Mouse (Mus musculus) midbrain, embryonic 11.5 days (tissue): Measurements from ENCODE around the gene Lcn3. TPM values are rescaled to one million over a fixed set of nuclear protein-coding genes. Genes with fewer than 3 reads are reported as not detected.
"Not testable (repeated sequence)": the region's sequence is repeated elsewhere in the genome, so short reads cannot be mapped to it uniquely, and the experiment has no call there.

ENCODE experiments used
- ATAC-seq: fragments of 200-750 bp; cut with Nextera tagmentation; 2 replicates; pipeline ENCODE4 v1.8.0; 2017; ENCODE audit warnings: moderate TSS enrichment, moderate library complexity; ENCODE audit not compliant: low FRiP score
- DNase-seq: peaks from one replicate; pipeline ENCODE4 v3.0.0; 2015; ENCODE audit warnings: low spot score; ENCODE audit errors: missing footprints
- H3K27ac ChIP-seq: fragments of 300-500 bp; sonication (generic); 2 replicates; pipeline ENCODE4 v1.5.1; 2014; ENCODE audit warnings: low read depth, low read length
- H3K27me3 ChIP-seq: fragments of 300-500 bp; sonication (generic); 2 replicates; pipeline ENCODE4 v1.6.1; 2014; ENCODE audit warnings: mild to moderate bottlenecking, low read length, moderate library complexity, mixed read lengths; ENCODE audit not compliant: control insufficient read depth, insufficient read depth
- H3K36me3 ChIP-seq: fragments of 300-500 bp; sonication (generic); 2 replicates; pipeline ENCODE4 v1.6.1; 2014; ENCODE audit warnings: mild to moderate bottlenecking, low read length, moderate library complexity, mixed read lengths; ENCODE audit not compliant: control insufficient read depth, insufficient read depth
- H3K4me1 ChIP-seq: fragments of 300-500 bp; sonication (generic); 2 replicates; pipeline ENCODE4 v1.6.1; 2014; ENCODE audit warnings: low read length; ENCODE audit not compliant: control insufficient read depth, insufficient read depth
- H3K4me2 ChIP-seq: fragments of 300-500 bp; sonication (generic); 2 replicates; pipeline ENCODE4 v1.6.1; 2014; ENCODE audit warnings: mild to moderate bottlenecking, moderate library complexity
- H3K4me3 ChIP-seq: fragments of 300-500 bp; sonication (generic); 2 replicates; pipeline ENCODE4 v1.5.1; 2014; ENCODE audit warnings: low read depth, low read length
- H3K9ac ChIP-seq: fragments of 300-500 bp; sonication (generic); 2 replicates; pipeline ENCODE4 v1.6.1; 2014; ENCODE audit warnings: low read length
- H3K9me3 ChIP-seq: fragments of 300-500 bp; sonication (generic); 2 replicates; pipeline ENCODE4 v1.6.1; 2016; ENCODE audit warnings: low read length; ENCODE audit not compliant: control insufficient read depth
- WGBS: fragments of 180-500 bp; shearing (Covaris S2); extraction: QIAGEN DNeasy Blood & Tissue Kit; methylation state at CpG from one replicate; pipeline ENCODE4 v1.1.7; 2014; 5-methylcytosine and 5-hydroxymethylcytosine counted together
- polyA plus RNA-seq: library from polyadenylated mRNA; unstranded; fragments of >200 nt; fragmentation: Nextera tagmentation; extraction: Ambion mirVana; gene quantifications from 2 replicates; pipeline ENCODE4 v1.2.1, GENCODE M21; 2014

The Lcn3 gene
- polyA plus RNA-seq, result not detected in 2 replicates

DNA sequence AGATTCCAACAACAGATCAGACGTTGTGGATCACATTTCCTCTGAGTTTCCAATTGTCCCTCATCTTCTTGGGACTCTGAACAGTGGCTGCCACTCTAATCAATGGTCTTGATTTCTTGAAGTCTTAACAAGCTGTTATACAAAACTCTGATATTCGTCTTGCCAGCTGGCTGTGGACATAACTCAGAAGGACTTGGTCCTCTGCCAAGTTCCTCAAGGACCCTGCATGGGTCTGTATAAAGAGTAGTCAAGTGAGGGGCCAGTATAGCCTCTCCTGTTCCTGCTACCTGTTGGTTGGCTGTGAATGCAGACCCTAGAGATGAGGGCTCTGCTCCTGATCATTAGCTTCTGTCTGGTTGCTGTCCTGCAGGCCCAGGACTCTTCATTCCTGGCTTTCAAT, at the start of gene Lcn3:
TSS of gene Lcn3 (plus strand) at position 301 of the 400 bp plus-strand sequence.
- Histone ChIP-seq H3K27ac (no peak within 1 kb of the TSS), H3K36me3 (no peaks in the 10 kb centered on the region), H3K4me3 (no peak within 1 kb of the TSS), H3K9me3 (no peaks in the 10 kb centered on the region), H3K4me1 (no peaks in the 10 kb centered on the region), H3K4me2 (no peak within 1 kb of the TSS), H3K9ac (no peak within 1 kb of the TSS), H3K27me3 (no peaks in the 10 kb centered on the region)
- 58% methylated on average over 2 of the region's 2 CpGs for WGBS
- ATAC-seq, result no peak
- DNase-seq, result peak; percentile 8

- Histone ChIP-seq H3K4me3 (no peak overlapping the region), H3K36me3 (no peaks in the 10 kb centered on the region), H3K27me3 (no peaks in the 10 kb centered on the region), H3K27ac (no peak overlapping the region), H3K9ac (no peak overlapping the region), H3K9me3 (no peaks in the 10 kb centered on the region), H3K4me1 (no peaks in the 10 kb centered on the region), H3K4me2 (no peak overlapping the region)
- DNase-seq (no peak), ATAC-seq (no peak)
Observed at GRCm38 (mm10) chr2:25717222-25717621, 48.1 kb upstream of the Lcn3 start.

GRCm38 (mm10) chr2:25733199-25733930, 32.0 kb upstream of the Lcn3 start:
- 66% methylated on average over 2 of the region's 2 CpGs for WGBS
- no peak overlapping the region for H3K9ac ChIP-seq
- H3K4me2 ChIP-seq, result no peak overlapping the region
- DNase-seq (no peak), ATAC-seq (no peak)
- no peaks in the 10 kb centered on the region for H3K9me3 ChIP-seq
- no peaks in the 10 kb centered on the region for H3K4me1 ChIP-seq
- no peaks in the 10 kb centered on the region for H3K36me3 ChIP-seq
- no peak overlapping the region for H3K4me3 ChIP-seq
- no peak overlapping the region for H3K27ac ChIP-seq
- no peaks in the 10 kb centered on the region for H3K27me3 ChIP-seq

DNA sequence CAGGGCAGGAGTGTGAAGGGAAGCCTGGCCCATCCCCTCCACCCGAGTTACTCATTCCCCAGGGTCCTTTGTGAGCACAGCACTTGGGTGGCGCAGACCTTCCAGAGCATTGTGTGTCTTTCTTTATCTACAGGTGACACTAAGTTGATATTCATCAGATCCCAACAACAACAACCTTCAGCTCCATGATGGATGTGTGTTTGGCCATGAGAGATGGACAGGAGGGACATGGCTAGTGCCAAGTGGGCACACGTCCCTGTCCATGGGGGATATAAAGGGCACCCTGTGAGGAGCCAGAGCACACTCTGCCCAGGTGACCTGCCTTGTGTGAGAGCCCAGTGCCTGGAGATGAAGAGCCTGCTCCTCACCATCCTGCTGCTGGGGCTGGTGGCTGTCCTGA, 28.7 kb upstream of the Lcn3 start, which contains the start of gene Obp2b:
TSS of gene Obp2b (plus strand) at position 301 of the 400 bp plus-strand sequence.
- H3K9ac ChIP-seq, H3K27ac ChIP-seq, H3K4me1 ChIP-seq, H3K4me2 ChIP-seq, DNase-seq, H3K36me3 ChIP-seq, H3K9me3 ChIP-seq, ATAC-seq, H3K4me3 ChIP-seq, H3K27me3 ChIP-seq: not testable (repeated sequence)
- 90% methylated on average over 3 of the region's 3 CpGs for WGBS

GRCm38 (mm10) chr2:25741671-25742070, 23.7 kb upstream of the Lcn3 start:
- no peak for ATAC-seq
- Histone ChIP-seq H3K4me3 (no peak overlapping the region), H3K4me2 (no peak overlapping the region), H3K9ac (no peak overlapping the region), H3K9me3 (no peaks in the 10 kb centered on the region), H3K4me1 (no peaks in the 10 kb centered on the region), H3K27me3 (no peaks in the 10 kb centered on the region), H3K36me3 (no peaks in the 10 kb centered on the region), H3K27ac (no peak overlapping the region)
- no peak for DNase-seq
- WGBS, result 85% methylated on average over 1 of the region's 1 CpGs

DNA sequence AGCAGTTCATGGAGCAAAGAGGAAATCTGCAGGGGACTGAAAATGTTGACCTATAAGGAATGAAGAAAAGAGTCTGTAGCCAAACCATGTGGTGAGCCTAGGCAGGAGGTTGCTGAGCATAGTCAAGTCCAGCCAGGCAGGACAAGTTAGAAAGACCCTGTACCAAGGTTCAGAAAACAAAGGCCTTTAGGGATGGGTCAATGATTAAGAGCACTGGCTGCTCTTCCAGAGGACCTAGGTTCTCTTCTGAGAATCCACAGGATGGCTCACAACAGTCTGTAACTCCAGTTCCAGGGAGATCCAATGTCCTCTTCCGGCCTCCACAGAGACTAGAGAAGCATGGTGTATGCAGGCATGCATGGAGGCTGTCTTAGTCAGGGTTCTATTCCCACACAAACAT, 11.2 kb upstream of the Lcn3 start:
- WGBS, result 90% methylated on average over 1 of the region's 1 CpGs
- Histone ChIP-seq H3K9ac (no peak overlapping the region), H3K36me3 (no peaks in the 10 kb centered on the region), H3K27ac (no peak overlapping the region), H3K27me3 (no peaks in the 10 kb centered on the region), H3K4me1 (no peaks in the 10 kb centered on the region), H3K4me3 (no peak overlapping the region), H3K4me2 (no peak overlapping the region), H3K9me3 (no peaks in the 10 kb centered on the region)
- no peak for DNase-seq
- ATAC-seq, result no peak

DNA sequence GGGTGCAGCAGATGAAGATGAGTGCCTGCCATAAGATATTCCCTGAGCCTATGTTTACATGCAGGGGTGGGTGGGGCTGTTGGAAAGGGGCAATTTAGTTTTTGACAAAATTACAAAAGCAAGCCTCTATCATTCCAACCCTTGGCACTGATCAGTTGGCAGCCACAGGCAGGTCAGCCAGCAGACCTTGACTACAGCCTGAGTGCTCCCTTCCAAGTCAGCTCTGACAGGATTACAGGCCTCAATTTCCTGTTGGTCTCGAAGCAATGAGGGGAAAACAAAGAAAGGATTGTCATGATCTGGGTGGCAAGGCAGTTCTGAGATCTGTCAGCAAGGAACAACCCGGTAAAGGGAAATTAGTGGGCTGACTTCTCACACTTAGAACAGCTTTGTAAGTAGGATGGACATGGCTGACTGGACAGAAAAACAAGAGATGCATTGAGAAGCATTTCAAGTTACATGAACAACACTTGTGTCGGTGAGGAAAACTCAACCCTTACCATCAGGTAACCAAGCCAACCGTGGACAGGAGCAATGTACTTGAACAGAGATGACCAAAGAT, 7.2 kb upstream of the Lcn3 start:
- Histone ChIP-seq H3K9me3 (no peaks in the 10 kb centered on the region), H3K27ac (no peak overlapping the region), H3K36me3 (no peaks in the 10 kb centered on the region), H3K9ac (no peak overlapping the region), H3K27me3 (no peaks in the 10 kb centered on the region), H3K4me3 (no peak overlapping the region), H3K4me1 (no peaks in the 10 kb centered on the region), H3K4me2 (no peak overlapping the region)
- 49% methylated on average over 4 of the region's 4 CpGs for WGBS
- ATAC-seq, result no peak
- DNase-seq, result no peak

GRCm38 (mm10) chr2:25767764-25768163, 2.4 kb downstream of the Lcn3 start:
- 80% methylated on average over 4 of the region's 4 CpGs for WGBS
- H3K4me2 ChIP-seq, result no peak overlapping the region
- H3K36me3 ChIP-seq, result no peaks in the 10 kb centered on the region
- no peaks in the 10 kb centered on the region for H3K27me3 ChIP-seq
- peak; percentile 49 for DNase-seq
- ATAC-seq, result no peak
- H3K9me3 ChIP-seq, result no peaks in the 10 kb centered on the region
- H3K4me1 ChIP-seq, result no peaks in the 10 kb centered on the region
- H3K9ac ChIP-seq, result no peak overlapping the region
- H3K27ac ChIP-seq, result no peak overlapping the region
- no peak overlapping the region for H3K4me3 ChIP-seq

DNA sequence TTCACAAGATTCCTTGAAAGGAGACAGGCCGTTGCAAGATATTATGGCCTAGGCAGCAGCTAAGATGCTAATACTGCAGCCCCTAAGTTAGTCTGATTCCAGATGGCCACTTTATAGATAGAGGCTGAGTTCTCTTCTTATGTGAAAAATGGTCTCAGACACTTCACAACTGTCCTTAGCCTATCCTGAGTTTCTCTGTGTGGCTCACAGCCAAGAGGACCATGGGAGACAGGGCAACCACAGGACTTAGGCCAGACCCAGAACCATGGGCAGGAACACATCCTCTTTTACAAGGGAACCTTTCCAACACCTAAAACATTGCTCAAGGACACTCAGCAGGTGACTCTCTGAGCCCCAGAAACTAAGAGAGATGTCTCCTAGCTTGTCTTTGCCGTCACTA, 8.1 kb downstream of the Lcn3 start:
- H3K4me3 ChIP-seq, result no peak overlapping the region
- 82% methylated on average over 2 of the region's 2 CpGs for WGBS
- no peaks in the 10 kb centered on the region for H3K27me3 ChIP-seq
- no peaks in the 10 kb centered on the region for H3K9me3 ChIP-seq
- H3K27ac ChIP-seq, result no peak overlapping the region
- DNase-seq, result peak; percentile 49
- no peak overlapping the region for H3K4me2 ChIP-seq
- H3K36me3 ChIP-seq, result no peaks in the 10 kb centered on the region
- ATAC-seq, result no peak
- no peaks in the 10 kb centered on the region; the same call in 1 of the 2 replicates for H3K4me1 ChIP-seq
- H3K9ac ChIP-seq, result no peak overlapping the region
